Mouse (Mus musculus): ENCODE data around the gene Satb2. TPM values are rescaled to one million over a fixed set of nuclear protein-coding genes. Genes with fewer than 3 reads are reported as not detected.

Gene Satb2
- total RNA-seq, 2 experiments from 2014 or later = 0.27 to 0.31 TPM

DNA sequence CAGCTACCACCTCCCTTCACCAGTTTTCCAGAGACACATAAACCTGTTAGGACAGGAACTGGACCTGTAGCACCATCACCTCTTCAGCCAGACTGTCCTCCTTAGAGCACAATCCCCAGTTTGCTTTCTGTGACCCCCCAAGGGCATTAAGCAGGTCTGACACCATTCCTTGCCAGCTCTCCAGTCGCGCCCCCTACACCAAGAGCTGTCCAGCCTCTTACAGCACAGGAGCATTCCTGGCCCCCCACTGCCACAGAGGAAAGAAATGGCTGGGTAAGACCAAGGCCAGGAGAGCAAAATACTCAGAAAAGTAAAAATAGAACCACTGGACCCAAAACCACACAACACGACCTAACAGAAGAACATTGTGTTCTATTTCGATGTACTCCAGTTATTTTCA, 48.4 kb downstream of the Satb2 start:
- DNase-seq (ENCODE audit: low spot score) = no peak

DNA sequence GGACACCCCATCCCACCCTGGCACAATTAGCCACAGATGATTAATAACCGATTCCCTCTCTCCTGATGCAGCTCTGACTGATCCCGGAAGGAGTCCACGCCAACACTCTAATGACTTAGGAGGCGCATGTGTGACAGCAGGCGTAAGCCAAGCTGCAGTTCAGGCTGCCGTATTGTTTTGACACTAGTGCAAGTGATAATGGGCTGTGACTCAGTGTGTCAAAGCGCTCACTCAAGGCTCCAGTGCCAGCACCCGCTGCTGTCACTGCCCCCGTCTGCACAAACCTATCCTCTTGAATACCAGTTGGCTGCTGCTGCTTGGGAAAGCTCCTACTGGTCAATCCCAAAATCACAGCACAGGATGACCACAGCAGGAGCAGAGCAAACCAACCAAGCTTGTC, 49.7 kb downstream of the Satb2 start:
- no peak for DNase-seq (ENCODE audit: low spot score)

DNA sequence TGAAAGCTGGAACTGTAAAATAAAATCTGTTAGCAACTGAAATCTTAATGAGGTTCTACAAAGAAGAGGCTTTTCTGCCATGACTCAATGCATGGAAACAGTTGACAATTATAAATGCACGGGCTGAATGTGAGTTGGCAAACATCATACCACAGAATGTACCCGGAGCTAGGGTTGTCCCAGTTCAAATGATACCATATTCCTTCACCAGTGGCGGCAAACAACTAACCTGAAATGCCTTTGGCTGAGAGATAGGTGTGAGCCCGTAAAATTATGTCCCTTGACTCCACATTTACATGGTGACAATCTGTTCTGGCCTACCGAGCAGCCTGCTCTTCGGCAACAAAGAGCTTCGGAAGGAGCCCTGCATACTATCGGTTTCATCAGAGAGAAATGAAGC, 58.0 kb downstream of the Satb2 start:
- DNase-seq (ENCODE audit: low spot score) = no peak

DNA sequence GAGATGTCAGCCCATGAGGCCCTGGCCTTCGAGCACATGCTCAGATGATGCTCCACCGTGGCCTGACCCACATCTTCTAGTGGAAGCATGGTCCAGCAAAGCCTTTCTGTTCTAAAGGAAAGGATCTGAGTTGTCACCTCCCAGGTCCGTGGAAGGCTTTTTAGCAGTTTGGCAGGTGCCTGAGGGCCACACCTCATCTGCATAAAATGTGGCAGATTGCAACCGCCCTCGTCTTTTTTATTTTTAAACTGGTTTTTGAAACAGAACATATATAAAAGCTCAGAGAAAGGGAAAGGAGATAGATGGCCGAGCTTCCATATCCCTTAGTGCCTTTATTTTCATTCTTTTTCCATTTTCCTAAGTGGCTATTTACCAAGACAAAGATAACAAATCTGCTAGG, 64.2 kb downstream of the Satb2 start:
- DNase-seq (ENCODE audit: low spot score) = no peak

DNA sequence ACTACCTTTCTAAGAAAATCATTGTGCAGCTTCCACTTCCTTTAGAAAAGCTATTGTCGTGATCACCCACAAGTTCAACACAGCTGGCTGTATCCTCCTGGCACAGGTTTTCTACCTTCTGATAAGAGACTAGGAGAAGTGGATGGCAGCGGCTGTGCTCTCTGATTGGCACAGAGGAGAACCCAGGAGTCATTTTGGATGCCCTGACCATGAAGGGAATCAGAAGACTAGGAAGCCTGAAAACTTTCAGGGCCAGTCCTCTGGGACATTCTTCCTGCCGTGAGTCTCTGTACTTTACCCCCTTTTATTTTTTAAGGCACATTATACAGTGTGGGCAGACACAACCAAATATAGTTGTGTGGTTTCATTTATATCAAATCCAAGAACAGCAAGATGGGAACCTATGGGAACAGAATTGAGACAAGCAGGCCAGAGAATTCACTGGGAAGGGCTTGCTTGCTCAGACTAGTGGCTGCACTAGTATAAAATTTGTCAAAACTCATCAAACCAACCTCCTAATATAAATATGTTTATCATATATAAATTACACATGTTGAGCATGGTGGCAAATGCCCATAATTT, 77.7 kb downstream of the Satb2 start:
- DNase-seq (ENCODE audit: low spot score) = no peak

DNA sequence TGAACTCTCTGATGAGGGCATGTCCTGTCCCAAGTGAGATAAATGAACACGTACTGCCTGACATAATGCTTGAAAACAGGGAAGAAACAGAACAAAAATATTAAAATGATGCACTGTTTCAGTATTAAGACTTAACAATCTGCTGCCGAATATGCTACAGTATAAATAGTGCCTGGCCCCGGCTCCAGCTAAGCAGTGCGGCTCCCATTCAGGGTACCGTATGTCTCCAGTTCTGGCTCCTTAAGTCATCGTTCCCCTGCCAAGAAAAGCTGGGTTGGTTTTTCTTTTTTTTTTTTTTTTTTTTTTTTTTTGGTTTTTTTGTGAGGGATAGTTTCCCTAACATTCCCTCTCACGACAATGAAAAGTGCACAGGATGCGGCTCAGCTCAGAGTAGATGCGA, 78.3 kb downstream of the Satb2 start:
- no peak for DNase-seq (ENCODE audit: low spot score)

DNA sequence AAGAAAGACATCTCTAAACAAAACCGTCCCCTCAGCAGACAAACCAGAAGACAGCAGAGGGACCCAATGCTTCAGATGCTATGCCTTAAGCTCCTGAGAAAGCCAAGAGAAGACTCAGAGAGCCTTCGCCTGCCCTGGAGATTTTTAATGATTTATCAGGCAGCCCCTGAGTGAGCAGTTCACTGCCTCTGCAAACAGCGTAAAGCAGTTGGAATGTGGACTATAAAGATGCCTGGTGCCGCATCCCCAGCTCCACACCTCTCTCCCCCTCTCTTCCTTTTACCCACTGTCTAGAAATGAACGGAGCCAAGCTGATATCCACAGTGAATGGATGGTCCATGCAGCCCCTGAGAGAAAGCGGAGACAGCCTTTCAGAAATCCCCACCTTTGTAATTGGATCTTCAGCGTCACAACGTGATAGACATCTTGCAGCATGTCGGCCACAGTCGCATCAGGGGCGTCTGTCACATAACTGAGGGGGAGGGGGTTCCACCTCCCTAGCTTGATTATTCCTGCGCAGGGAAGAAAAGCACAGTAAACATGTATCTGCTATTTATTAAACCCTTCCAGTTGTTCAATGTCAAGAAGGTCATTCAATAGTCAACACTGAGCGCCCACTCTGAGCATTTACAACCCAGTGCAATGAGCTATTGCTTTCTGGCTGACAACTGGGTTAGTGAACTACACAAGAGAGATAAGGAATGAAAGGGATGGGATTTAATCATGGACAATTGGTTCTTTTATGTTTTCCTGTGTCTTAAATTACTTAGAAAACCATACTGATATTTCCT, 79.6 kb downstream of the Satb2 start:
- DNase-seq (ENCODE audit: low spot score) = no peak

DNA sequence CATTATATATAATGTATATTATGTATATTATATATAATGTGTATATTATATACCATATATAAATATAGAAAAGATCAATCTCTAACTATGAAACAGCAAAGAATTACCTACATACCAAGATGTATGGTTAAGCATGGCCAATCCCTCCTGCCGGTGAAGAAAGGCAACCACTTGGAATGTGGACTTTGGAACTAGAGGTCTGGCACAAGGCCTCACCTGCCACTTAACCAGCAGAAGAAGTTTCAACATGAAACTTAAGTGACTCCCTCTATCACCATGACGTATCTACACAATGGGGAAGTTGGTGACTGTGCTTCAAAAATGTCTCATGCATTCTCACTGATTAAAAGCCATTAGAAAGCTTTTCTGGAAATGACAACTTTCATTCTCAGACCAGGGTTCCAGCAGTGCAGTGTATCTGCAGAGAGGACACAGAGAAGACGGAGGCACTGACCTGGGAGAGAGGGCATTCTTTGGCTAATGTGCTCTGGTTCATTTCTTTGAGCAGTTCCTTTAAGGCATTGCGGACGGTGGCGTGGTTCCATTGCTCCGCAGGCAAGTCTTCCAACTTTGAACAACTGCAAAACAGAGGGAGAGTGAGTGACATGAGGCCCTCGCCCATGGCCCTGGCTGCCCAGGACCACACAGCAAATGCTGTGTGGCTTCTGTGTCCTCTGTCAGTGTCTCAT, 80.8 kb downstream of the Satb2 start:
- no peak for DNase-seq (ENCODE audit: low spot score)

DNA sequence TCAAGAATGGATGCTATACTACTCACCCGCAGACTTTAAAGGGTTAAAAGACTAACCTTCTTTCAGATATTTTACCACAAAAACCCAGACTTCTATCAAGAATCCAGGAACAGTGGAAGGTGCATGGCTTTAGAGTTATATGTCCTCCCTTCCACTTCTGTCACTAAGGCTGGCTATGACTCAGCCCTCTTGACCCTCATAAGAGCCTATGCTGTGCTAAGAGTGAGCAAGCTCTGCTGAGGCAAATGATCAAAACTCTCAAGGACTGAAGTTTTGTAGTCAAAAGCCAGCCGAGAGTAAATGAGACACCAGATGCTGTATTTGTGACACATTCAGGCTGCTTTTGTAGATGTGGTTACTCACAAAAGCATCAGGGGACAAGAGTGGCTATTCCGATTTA, 81.8 kb downstream of the Satb2 start:
- no peak for DNase-seq (ENCODE audit: low spot score)

DNA sequence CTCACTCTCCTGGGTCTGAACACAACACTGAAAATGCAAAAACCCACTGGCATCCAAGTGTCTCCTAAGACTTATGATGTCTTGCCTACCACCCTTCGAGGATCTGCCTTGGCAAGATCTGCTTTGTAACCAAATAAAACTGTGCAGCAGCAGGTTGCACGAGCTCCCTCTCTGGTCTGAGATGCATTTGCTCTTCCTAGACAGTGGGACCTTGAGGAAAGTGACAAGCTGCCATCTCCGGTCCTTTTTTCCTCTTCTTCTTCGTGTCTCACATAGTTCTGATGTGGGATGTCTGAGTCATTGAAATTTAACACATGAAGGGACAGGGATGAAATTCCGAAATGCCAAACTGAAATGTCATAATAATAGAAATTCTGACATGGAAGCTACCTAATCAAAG, 85.7 kb downstream of the Satb2 start:
- no peak for DNase-seq (ENCODE audit: low spot score)

DNA sequence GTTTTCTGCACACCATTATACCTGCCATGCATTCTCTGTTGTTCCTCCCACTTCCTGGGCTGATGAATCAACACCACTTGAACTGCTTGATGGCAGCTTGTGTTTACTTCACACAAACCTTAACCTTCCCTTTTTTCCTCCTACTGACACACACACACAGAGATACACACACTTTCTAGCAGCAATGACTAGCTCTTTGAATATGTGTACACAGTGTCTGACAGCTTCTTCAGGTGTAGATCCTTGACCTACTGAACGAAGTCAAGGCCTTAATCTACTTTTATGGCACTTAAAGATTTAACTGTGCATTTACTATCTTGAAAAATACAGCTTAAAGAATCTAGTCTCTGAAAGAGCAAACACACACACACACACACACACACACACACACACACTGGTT, 89.5 kb downstream of the Satb2 start:
- no peak for DNase-seq (ENCODE audit: low spot score)

DNA sequence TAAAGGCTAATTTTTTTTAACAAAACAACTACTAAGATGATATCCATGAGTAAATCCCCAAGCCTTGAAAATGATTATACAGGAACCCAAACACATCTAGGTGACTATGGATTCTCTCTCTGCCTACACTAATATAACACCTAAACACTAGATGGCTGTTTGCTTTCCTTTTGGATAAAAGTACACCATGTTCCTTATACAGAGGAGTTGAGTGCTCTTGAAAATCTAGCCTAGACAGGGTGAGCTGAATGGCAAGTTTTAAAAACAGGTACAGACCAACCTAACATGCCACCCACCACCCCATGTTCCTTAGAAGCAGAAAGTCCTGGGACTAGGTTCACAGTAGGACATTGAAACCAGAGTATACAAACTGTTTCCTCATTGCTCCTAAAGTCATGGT, 90.9 kb downstream of the Satb2 start:
- DNase-seq (ENCODE audit: low spot score) = no peak

DNA sequence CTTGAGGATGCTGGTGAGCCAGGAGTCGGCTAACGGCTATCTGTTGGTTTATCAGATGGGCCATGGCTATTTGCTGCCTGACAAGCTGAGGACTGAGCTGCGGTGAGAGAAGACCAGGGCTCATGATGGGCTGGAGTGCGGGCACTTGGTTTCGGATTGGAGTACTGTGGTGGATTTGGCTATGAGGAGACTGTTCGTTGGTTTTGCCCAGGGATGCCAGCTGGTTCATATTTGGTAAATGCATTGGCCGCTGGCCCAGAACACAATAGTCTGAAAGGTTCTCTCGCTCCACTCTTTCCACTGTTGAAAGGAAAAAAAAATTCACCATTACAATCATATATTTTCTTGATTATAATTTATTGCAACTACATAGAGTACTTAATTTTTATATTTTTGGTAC, 107.0 kb downstream of the Satb2 start:
- DNase-seq (ENCODE audit: low spot score) = no peak

DNA sequence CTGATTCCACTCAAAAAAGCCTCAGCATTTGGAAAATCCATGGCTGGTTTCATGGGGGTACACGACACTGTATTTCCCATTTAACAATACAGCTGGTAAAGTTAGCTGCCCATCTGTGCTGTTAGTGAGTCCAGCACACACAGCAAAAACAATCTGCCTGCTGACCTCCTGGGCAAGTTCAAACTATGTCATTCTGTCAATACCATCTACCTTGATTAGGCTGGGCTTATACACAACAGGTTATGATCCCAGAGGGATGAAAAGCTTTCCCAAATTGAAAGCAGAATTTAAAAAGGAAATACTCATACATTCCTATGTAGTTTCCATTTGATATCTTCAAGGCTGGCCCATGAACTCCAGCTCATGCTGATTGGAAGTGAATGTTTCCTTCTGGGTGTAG, 113.2 kb downstream of the Satb2 start:
- no peak for DNase-seq (ENCODE audit: low spot score)

DNA sequence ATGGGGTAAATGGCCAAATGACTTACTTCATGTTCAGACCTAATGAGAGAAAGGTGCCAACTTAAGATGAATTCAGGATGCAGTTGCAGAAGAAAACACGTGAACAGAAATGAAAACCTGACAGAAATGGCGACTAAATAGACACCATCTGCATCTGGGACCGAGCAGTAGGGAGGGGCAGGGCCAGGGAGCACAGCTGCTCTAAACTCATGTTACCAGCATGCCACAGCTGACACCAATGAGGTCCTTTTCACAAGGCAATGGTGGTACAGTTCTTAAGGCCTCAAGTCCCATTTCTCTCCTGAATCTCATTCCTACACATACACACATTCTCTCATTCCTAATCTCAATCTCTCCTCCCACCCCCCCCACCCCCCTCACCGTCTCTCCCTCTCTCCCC, 115.7 kb downstream of the Satb2 start:
- no peak for DNase-seq (ENCODE audit: low spot score)

DNA sequence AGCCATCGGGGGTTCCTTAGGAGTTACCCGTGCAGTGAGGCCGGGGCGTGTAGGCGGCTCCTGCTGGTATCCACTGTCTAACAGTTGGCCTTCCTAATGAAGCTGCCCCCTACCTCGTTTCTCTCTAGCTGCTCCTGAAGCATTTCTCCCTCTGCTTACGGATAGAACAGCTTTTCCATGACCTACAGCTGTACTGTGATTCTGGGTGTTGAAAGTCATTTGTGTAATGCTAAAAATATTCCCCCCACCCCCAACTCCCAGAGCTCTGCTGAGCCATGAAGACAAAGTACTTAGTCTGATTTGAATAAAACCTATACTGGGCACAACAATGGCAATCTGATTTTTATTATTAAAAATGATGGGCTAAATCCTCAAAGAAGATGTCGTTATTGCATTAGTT, 121.2 kb downstream of the Satb2 start:
- DNase-seq (ENCODE audit: low spot score) = no peak

DNA sequence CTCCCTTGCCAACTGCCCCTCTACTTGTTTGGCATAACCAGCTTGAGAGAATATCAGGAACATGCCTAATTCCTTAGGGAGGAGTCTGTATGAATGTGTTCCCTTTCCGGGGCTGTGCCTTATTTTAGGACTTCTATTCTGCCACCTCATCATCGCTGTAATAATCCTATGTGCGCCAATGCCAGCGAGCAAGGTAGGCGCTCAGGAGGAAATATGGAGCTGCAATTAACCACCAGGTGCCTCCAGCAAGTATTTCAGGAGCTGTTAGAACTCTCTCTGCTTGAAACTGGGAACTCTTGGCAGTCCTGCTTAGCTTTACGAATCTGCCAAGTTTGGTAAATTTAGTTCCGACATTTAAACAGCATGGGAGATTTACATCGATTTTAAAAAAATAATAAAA, 128.0 kb downstream of the Satb2 start:
- DNase-seq (ENCODE audit: low spot score) = no peak

DNA sequence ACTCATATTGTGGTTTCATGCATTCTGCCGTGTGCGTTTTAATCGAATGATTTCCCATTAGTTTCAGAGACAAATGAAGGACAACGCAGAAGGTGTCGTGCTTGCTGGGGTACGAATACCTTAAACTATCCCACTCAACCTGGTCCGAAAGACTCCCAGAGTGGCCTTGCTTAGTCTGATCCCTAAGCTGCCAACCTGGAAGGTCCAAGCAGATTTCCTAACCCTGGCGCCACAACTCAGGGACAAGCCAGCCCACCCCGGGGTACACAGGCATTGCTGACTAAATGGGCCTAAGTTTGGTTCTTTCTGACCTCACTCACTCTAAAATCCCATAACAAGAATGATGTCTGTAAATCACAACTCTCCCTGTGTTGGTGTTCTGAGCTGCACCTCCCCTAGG, 132.1 kb downstream of the Satb2 start:
- DNase-seq (ENCODE audit: low spot score) = no peak

DNA sequence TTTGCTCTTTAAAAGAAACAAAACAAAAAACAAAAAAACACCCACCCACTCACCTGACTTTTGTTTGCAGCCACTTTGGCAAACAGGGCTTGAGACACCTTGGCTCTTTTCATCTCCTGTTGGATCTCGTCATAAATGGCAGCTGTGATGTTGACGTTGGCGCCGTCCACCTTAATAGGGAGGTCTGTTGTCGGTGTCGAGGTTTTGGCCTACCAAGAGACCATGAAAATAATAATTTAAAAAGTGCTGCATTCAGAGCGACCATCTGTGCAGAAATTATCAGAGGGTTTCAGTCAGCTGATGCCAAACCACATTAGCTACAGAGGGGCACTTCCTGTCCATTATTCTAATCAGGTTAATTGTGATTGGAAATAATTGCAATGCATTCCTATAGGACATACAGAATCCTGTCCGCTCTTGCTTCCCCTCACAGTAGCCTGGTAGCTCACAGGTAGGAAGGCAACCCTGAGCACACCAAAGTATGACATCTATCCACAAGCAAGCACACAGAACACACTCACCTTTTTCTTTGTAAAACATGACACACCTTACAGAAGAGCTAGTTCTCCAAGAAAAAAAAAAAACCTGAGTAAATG, 132.8 kb downstream of the Satb2 start:
- DNase-seq (ENCODE audit: low spot score) = no peak

DNA sequence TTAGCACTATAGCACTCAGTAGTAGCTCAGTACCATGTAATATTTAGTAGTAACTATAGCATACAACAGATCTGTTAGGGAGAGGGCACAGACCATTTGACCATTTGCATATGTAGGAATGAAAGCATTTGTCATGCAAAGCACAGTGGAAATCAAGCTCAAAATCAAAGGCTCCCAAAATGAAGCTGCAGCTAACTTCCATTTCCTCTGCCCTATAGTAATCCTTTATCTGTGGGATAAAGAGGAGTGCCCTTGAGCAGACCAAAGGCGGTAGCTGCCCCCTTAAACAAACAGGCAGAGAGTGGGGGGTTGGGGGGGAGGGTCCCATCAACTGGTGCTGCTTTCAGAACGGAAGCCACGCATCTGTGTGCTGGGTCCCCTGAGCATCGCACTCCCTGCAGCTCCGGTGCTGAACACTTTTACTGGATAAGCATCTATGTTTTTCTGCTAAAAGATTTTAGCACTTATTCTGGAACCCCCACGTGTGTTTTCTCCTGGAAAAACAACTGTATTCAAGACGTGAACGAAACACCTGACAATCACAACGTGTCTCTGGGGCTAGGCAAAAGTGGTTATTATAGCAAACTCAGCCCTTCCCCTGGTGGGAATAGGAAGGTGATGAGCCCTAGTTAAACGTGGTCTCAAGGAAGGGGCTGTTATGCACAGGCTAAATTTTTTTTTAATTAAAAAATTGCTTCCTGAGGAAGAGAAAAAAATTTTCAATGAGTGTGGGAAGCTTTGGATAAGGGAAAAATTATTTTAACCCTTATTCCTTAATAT, 133.7 kb downstream of the Satb2 start:
- DNase-seq (ENCODE audit: low spot score) = no peak

DNA sequence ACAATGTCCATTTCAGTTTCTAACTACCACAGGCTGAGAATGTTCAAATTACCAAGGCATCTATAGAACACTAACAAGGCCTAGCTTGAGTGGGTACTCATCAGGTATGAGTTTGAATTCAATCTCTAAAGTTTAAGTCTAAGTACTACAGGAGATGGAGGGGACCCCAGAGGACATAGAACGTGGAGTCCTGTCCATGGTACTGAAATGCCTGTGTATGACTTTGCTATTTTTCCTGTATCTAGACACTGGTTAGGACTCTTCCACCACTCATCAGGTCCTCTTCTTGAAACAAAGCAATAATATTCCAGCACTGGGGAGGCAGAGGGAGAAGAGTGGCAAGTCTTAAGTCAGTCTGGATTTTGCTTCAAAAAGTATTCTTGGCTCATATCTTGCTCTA, 139.5 kb downstream of the Satb2 start:
- DNase-seq (ENCODE audit: low spot score) = no peak

Measured in gastrocnemius, adult 18-20 months (tissue).